Mouse (Mus musculus) monocyte, adult 2 months (primary cell): ENCODE results near the gene Vipr1.

Experiments used
- DNase-seq, 2 experiments: peaks; one replicate each; pipeline ENCODE4 v3.0.0; 2022; ENCODE audit warnings: low spot score in 2 of 2, low read depth in 1 of 2

Gene Vipr1

DNA sequence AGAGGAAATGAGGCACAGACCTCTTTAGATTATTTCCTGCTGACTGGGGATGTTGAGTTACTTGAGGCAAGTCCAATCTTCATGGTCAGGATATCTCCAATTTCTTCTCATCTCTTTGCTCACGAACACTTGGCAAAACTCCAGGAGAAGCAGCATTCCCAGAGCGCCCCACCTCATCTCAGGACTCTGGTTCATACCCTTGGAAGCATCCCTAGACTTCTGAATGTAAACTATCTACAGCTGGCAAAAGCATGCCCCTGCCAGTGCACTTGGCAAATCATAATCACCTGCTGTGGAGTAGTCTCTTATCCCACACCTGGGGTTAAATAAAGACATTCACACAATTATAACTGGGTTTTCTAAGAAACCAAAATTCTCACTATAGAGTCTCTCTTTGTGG is 74.5 kb downstream of the Vipr1 start:
- DNase-seq: no peak

DNA sequence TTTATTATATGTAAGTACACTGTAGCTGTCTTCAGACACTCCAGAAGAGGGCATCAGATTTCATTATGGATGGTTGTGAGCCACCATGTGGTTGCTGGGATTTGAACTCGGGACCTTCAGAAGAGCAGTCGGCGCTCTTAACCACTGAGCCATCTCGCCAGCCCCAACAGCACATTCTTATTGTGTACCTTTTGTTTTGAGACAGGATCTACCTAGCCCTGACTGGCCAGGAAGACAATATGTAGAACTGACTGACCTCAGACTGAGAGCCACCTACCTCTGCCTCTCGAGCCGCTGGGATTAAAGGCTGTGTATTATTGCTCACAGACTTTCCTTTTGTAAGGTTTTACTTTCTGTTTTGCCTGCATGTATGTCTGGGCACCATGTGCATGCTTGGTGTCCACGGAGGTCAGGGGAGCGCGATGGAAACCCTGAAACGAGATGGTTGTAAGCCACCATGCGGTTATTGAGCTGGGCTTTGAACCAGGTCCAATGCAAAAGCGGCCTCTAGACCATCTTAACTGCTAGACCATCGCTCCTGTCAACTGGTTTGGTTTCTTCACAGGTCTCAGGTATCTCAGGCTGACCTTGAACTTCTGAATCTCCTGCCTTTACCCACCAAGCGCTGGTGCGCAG is 75.7 kb downstream of the Vipr1 start:
- no peak for DNase-seq

DNA sequence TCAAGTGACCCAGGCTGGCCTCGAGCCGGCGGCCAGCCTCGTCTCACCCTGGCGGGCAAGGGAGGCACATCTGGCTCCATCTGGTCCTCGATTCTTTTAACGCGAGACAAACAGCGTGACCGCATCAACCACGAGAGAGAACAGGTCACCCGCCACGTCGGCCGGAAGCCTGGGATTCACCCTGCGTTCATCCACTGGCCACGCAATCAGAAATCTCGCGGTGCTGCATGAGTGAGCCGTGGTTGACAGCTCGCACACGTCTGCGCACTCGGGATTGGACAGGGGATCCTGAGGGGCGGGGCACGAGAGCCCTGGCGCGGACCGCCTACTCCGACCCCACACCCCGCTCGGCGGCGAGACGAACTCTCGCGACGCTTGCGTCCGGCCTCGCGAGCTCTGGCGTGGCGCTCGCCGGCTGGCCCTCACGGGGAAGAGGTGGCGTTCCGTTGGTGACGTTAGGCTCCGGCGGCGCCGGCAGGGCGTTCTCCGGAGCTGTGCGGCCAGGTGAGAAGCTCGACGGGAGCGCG is 76.3 kb downstream of the Vipr1 start, which contains the start of gene Nktr:
Gene Nktr, plus strand, starts transcription at position 378 of the 527 bp plus-strand sequence.
- DNase-seq: peak; percentile 95 to 96

DNA sequence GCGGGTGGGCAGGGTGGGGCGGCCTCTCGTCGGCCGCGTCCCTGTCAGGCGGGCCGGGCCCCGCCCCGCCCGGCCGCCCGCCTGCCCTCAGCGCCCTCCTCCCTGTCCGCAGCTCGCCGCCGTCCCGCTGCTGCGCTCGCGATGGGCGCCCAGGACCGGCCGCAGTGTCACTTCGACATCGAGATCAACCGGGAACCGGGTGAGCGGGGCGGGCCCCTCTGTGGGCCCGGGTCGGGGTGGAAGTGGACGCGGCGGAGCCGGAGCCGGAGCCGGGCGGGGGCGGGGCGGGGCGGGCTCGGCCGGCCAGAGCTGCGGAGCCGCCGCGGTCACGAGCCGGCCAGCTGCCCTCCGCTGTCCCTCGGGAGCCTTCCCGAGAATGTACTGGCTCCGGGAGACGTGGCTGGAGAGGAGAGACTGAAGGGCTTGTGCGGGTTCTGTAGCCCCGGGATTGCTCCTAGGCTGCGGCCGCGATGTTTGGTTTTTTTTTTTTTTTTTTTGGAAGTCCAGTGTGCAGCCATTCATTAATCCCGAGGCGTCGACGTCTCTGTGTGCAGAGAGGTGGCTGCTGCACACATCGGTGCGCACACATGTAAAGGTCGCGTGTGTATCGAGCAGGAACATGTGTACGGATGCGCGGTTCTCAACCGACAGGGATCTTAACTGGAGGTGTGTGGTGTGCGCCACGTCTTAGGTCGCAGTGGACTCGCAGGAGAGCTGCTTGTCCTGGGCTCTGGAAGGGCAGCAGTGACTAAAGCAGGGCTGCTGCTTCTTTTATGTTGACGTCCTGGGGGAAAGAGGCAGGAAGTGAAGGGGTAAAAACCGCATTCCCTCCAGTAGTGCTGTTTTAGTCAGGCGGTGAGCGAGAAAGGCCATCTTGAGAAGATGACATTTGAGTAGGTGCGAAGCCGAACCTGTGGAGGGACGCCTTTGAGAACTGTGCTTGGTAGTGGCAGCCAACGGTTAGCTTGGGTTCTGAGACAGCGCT is 77.1 kb downstream of the Vipr1 start:
- no peak for DNase-seq
